Mouse (Mus musculus): ENCODE results near the gene Actr5.

Actr5 gene

GRCm38 (mm10) chr2:158624718-158625222 is at the start of gene Actr5:
TSS of gene Actr5 (plus strand) at chr2:158624888.
- peak; percentile 89 for DNase-seq (ENCODE audit: low read depth, low spot score)

GRCm38 (mm10) chr2:158579979-158580378 is 44.7 kb upstream of the Actr5 start:
- no peak for DNase-seq (ENCODE audit: low read depth, low spot score)

GRCm38 (mm10) chr2:158584621-158585358 is 39.9 kb upstream of the Actr5 start:
- DNase-seq (ENCODE audit: low read depth, low spot score) = no peak

- DNase-seq (ENCODE audit: low read depth, low spot score) = no peak
Observed at GRCm38 (mm10) chr2:158588524-158589271, 36.0 kb upstream of the Actr5 start.

GRCm38 (mm10) chr2:158590495-158590894 is 34.2 kb upstream of the Actr5 start:
- no peak for DNase-seq (ENCODE audit: low read depth, low spot score)

- DNase-seq (ENCODE audit: low read depth, low spot score) = no peak
Observed at GRCm38 (mm10) chr2:158591286-158591685, 33.4 kb upstream of the Actr5 start.

- DNase-seq (ENCODE audit: low read depth, low spot score) = no peak
Observed at GRCm38 (mm10) chr2:158593371-158593770, 31.3 kb upstream of the Actr5 start.

GRCm38 (mm10) chr2:158595103-158595502 is 29.6 kb upstream of the Actr5 start:
- DNase-seq (ENCODE audit: low read depth, low spot score) = no peak

- no peak for DNase-seq (ENCODE audit: low read depth, low spot score)
Observed at GRCm38 (mm10) chr2:158595577-158595976, 29.1 kb upstream of the Actr5 start.

GRCm38 (mm10) chr2:158596803-158597202 is 27.9 kb upstream of the Actr5 start:
- DNase-seq (ENCODE audit: low read depth, low spot score) = no peak

GRCm38 (mm10) chr2:158600517-158600916 is 24.2 kb upstream of the Actr5 start:
- DNase-seq (ENCODE audit: low read depth, low spot score) = no peak

- no peak for DNase-seq (ENCODE audit: low read depth, low spot score)
Observed at GRCm38 (mm10) chr2:158601326-158601725, 23.4 kb upstream of the Actr5 start.

GRCm38 (mm10) chr2:158602663-158603062 is 22.0 kb upstream of the Actr5 start:
- DNase-seq (ENCODE audit: low read depth, low spot score) = no peak

GRCm38 (mm10) chr2:158606511-158606964 is 18.1 kb upstream of the Actr5 start:
- no peak for DNase-seq (ENCODE audit: low read depth, low spot score)

- no peak for DNase-seq (ENCODE audit: low read depth, low spot score)
Observed at GRCm38 (mm10) chr2:158609681-158610080, 15.0 kb upstream of the Actr5 start.

GRCm38 (mm10) chr2:158610488-158611325 is 14.0 kb upstream of the Actr5 start, which contains the start of gene Slc32a1:
TSS of gene Slc32a1 (plus strand) at chr2:158610767.
- no peak for DNase-seq (ENCODE audit: low read depth, low spot score)

- no peak for DNase-seq (ENCODE audit: low read depth, low spot score)
Observed at GRCm38 (mm10) chr2:158611326-158611719, 13.4 kb upstream of the Actr5 start.

- no peak for DNase-seq (ENCODE audit: low read depth, low spot score)
Observed at GRCm38 (mm10) chr2:158611726-158612670, 12.7 kb upstream of the Actr5 start.

GRCm38 (mm10) chr2:158612671-158613250 is 11.9 kb upstream of the Actr5 start:
- DNase-seq (ENCODE audit: low read depth, low spot score) = no peak

Measured in c-Kit-negative CD71-positive TER-119-positive erythroid progenitor cells, embryonic 14.5 days (primary cell).